Mouse (Mus musculus) gastrocnemius, postnatal 10 days (tissue): ENCODE measurements at regions not wholly inside any gene's neighbourhood (a gene's known extent, or its start where the extent isn't known, plus 50 kb on each side); places are given as distances from the start of the nearest gene placed in this dataset.

Experiments used
- DNase-seq: peaks from one replicate; pipeline ENCODE4 v3.0.0; 2021; ENCODE audit warnings: mixed read lengths

GRCm38 (mm10) chr10:68842023-68842735 lies 118.7 kb downstream of the Tmem26 start:
- DNase-seq = no peak

GRCm38 (mm10) chr10:68844066-68844465 lies 120.6 kb downstream of the Tmem26 start:
- DNase-seq = no peak

- DNase-seq = no peak
Measured at GRCm38 (mm10) chr10:68844596-68844995, 121.2 kb downstream of the Tmem26 start.

- no peak for DNase-seq
Measured at GRCm38 (mm10) chr10:68851153-68851552, 127.7 kb downstream of the Tmem26 start.

- no peak for DNase-seq
Measured at GRCm38 (mm10) chr10:68855934-68856891, 132.8 kb downstream of the Tmem26 start.

GRCm38 (mm10) chr10:68864606-68865378 lies 141.3 kb downstream of the Tmem26 start:
- DNase-seq = no peak

GRCm38 (mm10) chr10:68865776-68866175 lies 142.3 kb downstream of the Tmem26 start:
- DNase-seq = no peak

GRCm38 (mm10) chr10:68867361-68867760 lies 143.9 kb downstream of the Tmem26 start:
- DNase-seq = no peak

GRCm38 (mm10) chr10:68872102-68872501 lies 148.7 kb downstream of the Tmem26 start:
- DNase-seq = no peak

- DNase-seq = no peak
Measured at GRCm38 (mm10) chr10:68875641-68876040, 152.2 kb downstream of the Tmem26 start.

GRCm38 (mm10) chr10:68893100-68893841 lies 169.8 kb downstream of the Tmem26 start:
- peak; percentile 11 for DNase-seq

GRCm38 (mm10) chr10:68894121-68894520 lies 170.7 kb downstream of the Tmem26 start:
- no peak for DNase-seq

- DNase-seq = no peak
Measured at GRCm38 (mm10) chr10:68897524-68897923, 174.1 kb downstream of the Tmem26 start.

- DNase-seq = no peak
Measured at GRCm38 (mm10) chr10:68901168-68901567, 177.7 kb downstream of the Tmem26 start.

GRCm38 (mm10) chr10:68902670-68903069 lies 179.2 kb downstream of the Tmem26 start:
- peak; percentile 36 for DNase-seq

GRCm38 (mm10) chr10:68904337-68904736 lies 180.9 kb downstream of the Tmem26 start:
- DNase-seq = no peak

- peak; percentile 73 for DNase-seq
Measured at GRCm38 (mm10) chr10:68908236-68908635, 184.8 kb downstream of the Tmem26 start.

GRCm38 (mm10) chr10:68909018-68909417 lies 185.6 kb downstream of the Tmem26 start:
- DNase-seq = no peak

GRCm38 (mm10) chr10:68916147-68916546 lies 192.7 kb downstream of the Tmem26 start:
- no peak for DNase-seq

- no peak for DNase-seq
Measured at GRCm38 (mm10) chr10:68935843-68936242, 212.4 kb downstream of the Tmem26 start.

- DNase-seq = no peak
Measured at GRCm38 (mm10) chr10:68943239-68943638, 208.0 kb upstream of the Rhobtb1 start.

- DNase-seq = no peak
Measured at GRCm38 (mm10) chr10:68956539-68956938, 194.7 kb upstream of the Rhobtb1 start.
